Mouse (Mus musculus) bone marrow, adult 2 months (tissue): ENCODE measurements around the gene Ank2.

ENCODE experiments used
- CTCF ChIP-seq: fragments of 200-500 bp; IDR thresholded peaks from 2 replicates; pipeline ENCODE4 v1.5.1; 2011; ENCODE audit warnings: low read length, control low read depth; ENCODE audit not compliant: control insufficient read depth, insufficient read depth
- POLR2A ChIP-seq: fragments of 200-500 bp; IDR thresholded peaks from 2 replicates; pipeline ENCODE4 v1.6.1; 2011; ENCODE audit warnings: low read depth, mild to moderate bottlenecking, control low read depth, low read length, borderline replicate concordance; ENCODE audit not compliant: control insufficient read depth

- no peak for TF ChIP-seq CTCF
- TF ChIP-seq POLR2A, result no peak
These were observed 36.0 kb downstream of the Ank2 start for GRCm38 (mm10) chr3:127463165-127463564.
